Mouse (Mus musculus) kidney, embryonic 14.5 days (tissue): ENCODE results near the gene Mchr1. TPM values are rescaled to one million over a fixed set of nuclear protein-coding genes. Genes with fewer than 3 reads are reported as not detected.

Experiments
- ATAC-seq: fragments of 200-750 bp; cut with Nextera tagmentation; 2 replicates; pipeline ENCODE4 v1.8.0; 2017; ENCODE audit warnings: moderate number of reproducible peaks, mild to moderate bottlenecking, moderate TSS enrichment, moderate library complexity; ENCODE audit not compliant: low FRiP score, low TSS enrichment
- H3K27ac ChIP-seq: fragments of 300-500 bp; sonication (generic); 2 replicates; pipeline ENCODE4 v1.5.1; 2014; ENCODE audit warnings: low read depth, mild to moderate bottlenecking, low read length, moderate library complexity, mixed read lengths
- H3K27me3 ChIP-seq: fragments of 300-500 bp; sonication (generic); 2 replicates; pipeline ENCODE4 v1.6.1; 2014; ENCODE audit warnings: mild to moderate bottlenecking, low read length; ENCODE audit not compliant: control insufficient read depth, insufficient read depth
- H3K36me3 ChIP-seq: fragments of 300-500 bp; sonication (generic); 2 replicates; pipeline ENCODE4 v1.6.1; 2014; ENCODE audit warnings: low read length, mixed read lengths; ENCODE audit not compliant: control insufficient read depth, insufficient read depth
- H3K4me1 ChIP-seq: fragments of 300-500 bp; sonication (generic); 2 replicates; pipeline ENCODE4 v1.6.1; 2014; ENCODE audit warnings: low read length, mixed read lengths; ENCODE audit not compliant: control insufficient read depth, insufficient read depth
- H3K4me2 ChIP-seq: fragments of 300-500 bp; sonication (generic); replicated peaks from 2 replicates; pipeline ENCODE4 v1.6.1; 2014; ENCODE audit warnings: low read depth, mild to moderate bottlenecking, low read length
- H3K4me3 ChIP-seq: fragments of 300-500 bp; sonication (generic); 2 replicates; pipeline ENCODE4 v1.5.1; 2014; ENCODE audit warnings: mild to moderate bottlenecking, low read length
- H3K9ac ChIP-seq: fragments of 300-500 bp; sonication (generic); 2 replicates; pipeline ENCODE4 v1.6.1; 2014; ENCODE audit warnings: low read depth, mild to moderate bottlenecking, low read length, moderate library complexity
- H3K9me3 ChIP-seq: fragments of 300-500 bp; sonication (generic); 2 replicates; pipeline ENCODE4 v1.6.1; 2016; ENCODE audit warnings: low read length; ENCODE audit not compliant: control insufficient read depth
- WGBS: fragments of 180-500 bp; shearing (Covaris S2); extraction: QIAGEN DNeasy Blood & Tissue Kit; methylation state at CpG from one replicate; pipeline ENCODE4 v1.1.7; 2014; 5-methylcytosine and 5-hydroxymethylcytosine counted together
- polyA plus RNA-seq: library from polyadenylated mRNA; unstranded; fragments of >200 nt; fragmentation: Nextera tagmentation; extraction: Ambion mirVana; gene quantifications from 2 replicates; pipeline ENCODE4 v1.2.1, GENCODE M21; 2014

Gene Mchr1
- polyA plus RNA-seq, 1 experiment from 2014 or later = 1.0 TPM

DNA sequence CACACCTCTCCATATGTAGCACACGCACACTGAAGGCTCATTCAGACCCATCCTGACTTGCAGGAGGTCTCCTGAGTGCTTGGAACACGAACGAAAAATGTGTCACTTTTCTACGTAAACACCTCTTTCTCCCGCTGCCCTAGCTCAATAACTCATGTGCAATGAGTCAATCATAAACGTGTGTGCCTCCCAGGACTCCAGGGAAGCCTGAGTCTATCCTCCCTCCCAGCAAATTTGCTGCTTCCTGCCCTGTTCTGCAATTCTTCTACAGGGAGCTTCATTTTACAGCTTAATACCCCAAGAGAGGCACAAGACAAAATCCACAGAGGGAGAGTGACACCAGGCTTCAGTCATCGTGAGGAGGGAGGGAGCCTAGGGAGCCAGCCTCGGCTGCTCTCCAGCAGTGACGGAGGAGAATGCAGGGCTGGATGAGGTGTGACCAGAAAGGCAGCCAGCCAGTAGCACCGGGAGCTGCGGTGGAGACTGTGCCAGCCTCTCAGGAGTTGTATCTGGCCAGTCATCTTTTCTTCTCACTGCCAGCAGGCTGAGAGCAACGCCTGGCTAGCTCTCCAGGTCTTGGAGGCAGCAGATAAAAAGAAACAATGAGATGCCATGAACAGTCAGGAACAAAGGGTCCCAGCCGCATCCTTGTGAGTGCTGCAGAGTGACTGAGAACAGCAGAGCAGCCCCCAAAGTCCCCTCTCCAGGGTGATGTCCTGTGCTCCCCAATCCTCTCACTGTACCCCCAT lies 37.2 kb downstream of the Mchr1 start:
- H3K27me3 ChIP-seq = no peaks in the 10 kb centered on the region
- no peak overlapping the region for H3K4me2 ChIP-seq
- peak overlapping the region; percentile 61; the same call in 1 of the 2 replicates for H3K27ac ChIP-seq
- ATAC-seq = peak; percentile 60; the same call in 1 of the 2 replicates
- no peak overlapping the region for H3K4me3 ChIP-seq
- 11% methylated on average over 13 of the region's 13 CpGs for WGBS
- no peak overlapping the region for H3K9ac ChIP-seq
- no peaks in the 10 kb centered on the region for H3K36me3 ChIP-seq
- H3K9me3 ChIP-seq = 0 out of 2 replicates have a peak, but pooled peaks cover 2% of the 10 kb centered on the region
- H3K4me1 ChIP-seq = peaks cover 15% of the 10 kb centered on the region; the same call in 1 of the 2 replicates

DNA sequence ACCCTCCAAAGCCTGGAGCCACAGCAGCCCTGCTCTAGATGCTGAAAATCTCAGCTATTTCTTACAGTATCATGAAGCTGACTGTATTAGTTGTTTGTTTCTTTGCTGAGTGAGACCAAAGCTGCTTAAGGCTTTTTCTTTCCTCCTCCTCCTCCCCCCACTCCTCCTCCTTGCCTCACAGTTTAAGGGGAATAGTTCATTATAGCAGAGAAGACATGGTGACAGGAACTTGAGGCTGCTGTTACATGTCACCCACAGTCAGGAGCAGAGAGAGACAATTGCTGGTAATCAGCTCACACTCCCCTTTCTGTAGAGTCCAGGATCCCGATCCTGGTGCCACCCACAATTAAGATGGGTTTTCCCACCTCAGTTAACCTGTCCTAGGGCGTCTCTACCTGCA lies 38.1 kb downstream of the Mchr1 start:
- ATAC-seq = no peak
- Histone ChIP-seq H3K27me3 (no peaks in the 10 kb centered on the region), H3K4me1 (peaks cover 22% of the 10 kb centered on the region; the same call in 1 of the 2 replicates), H3K4me3 (no peak overlapping the region), H3K36me3 (no peaks in the 10 kb centered on the region), H3K9me3 (0 out of 2 replicates have a peak, but pooled peaks cover 2% of the 10 kb centered on the region), H3K4me2 (no peak overlapping the region), H3K9ac (no peak overlapping the region), H3K27ac (no peak overlapping the region)
- WGBS = 55% methylated on average over 2 of the region's 2 CpGs

DNA sequence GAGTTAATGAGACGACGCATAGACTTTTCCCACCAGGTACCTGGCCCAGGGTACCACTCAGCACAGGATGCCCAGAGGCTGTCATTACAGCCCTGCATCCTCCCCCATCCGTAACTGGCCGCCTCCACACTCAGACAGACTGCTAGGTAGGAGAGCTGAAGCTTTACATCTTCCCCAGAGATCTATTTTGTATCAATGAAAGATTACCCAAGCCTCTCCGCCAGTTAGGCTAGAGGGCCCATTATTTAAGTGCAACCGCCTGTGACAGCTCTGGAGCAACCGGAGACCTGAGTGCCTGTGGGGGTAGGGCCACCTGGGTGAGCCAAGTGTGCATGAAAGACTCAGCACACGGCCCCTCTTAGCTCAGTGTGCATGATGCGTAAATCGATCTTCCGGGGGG lies 42.6 kb downstream of the Mchr1 start:
- H3K4me2 ChIP-seq = no peak overlapping the region
- peak; percentile 94 for ATAC-seq
- peak overlapping the region; percentile 75 for H3K27ac ChIP-seq

DNA sequence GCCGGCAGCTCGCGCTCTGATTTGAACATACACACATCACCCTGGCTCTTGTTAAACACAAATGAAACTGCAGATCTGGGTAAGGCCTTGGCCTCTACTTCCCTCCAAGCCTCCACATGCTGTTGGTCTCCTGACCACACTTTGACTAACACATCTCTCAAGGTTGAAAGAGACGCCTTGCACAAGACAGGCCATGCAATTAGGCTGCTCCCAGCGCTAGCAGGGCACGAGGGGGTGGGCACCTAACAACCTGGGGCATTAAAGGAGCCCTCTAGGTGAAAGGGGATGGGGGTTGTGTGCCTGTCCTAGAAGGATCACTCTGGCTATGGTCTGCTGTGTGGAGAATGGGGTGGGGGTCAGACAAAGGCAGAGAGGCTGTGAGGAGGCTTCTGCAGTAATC lies 43.4 kb downstream of the Mchr1 start:
- no peak for ATAC-seq
- Histone ChIP-seq H3K27ac (peak overlapping the region; percentile 48; the same call in 1 of the 2 replicates), H3K27me3 (no peaks in the 10 kb centered on the region), H3K4me2 (no peak overlapping the region), H3K4me3 (no peak overlapping the region), H3K4me1 (peaks cover 20% of the 10 kb centered on the region), H3K9me3 (no peaks in the 10 kb centered on the region), H3K36me3 (no peaks in the 10 kb centered on the region), H3K9ac (no peak overlapping the region)
- 53% methylated on average over 6 of the region's 6 CpGs for WGBS

More for the DNA sequence above, 42.6 kb downstream of the Mchr1 start:
- Histone ChIP-seq H3K4me3 (no peak overlapping the region), H3K4me1 (peaks cover 20% of the 10 kb centered on the region), H3K9me3 (no peaks in the 10 kb centered on the region), H3K36me3 (no peaks in the 10 kb centered on the region), H3K27me3 (no peaks in the 10 kb centered on the region), H3K9ac (no peak overlapping the region)
- WGBS = 8% methylated on average over 11 of the region's 11 CpGs

DNA sequence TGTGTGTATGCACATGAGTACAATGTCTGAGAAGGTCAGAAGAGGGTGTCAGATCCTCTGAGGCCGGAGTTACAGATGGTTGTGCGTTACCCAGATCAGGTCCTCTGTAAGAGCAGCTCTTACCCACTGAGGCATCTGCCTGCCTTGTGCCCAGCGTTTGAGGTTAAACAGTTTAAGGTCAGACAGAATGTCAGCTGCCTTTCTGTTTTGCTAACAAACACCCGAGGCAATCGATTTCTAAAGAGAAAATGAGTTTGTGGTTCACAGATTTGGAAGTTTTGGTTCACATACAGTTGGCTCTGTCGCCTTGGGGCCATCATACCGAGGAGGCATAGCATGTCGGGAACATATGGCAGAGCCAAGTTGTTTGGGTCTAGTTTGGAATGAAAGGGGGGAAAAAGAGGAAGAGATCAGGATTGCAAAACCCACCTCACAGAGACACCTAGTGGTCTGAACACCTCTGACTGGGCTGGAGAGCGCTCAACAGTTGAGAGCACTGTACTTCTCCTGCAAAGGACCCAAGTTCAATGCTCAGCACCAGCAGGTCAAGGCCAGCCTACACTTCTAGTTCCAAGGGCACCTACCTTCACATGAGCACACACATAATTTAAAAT lies 48.9 kb downstream of the Mchr1 start:
- Histone ChIP-seq H3K4me3 (no peak overlapping the region), H3K4me1 (0 out of 2 replicates have a peak, but pooled peaks cover under 1% of the 10 kb centered on the region), H3K4me2 (no peak overlapping the region), H3K27ac (no peak overlapping the region), H3K27me3 (no peaks in the 10 kb centered on the region), H3K9ac (no peak overlapping the region), H3K9me3 (no peaks in the 10 kb centered on the region), H3K36me3 (no peaks in the 10 kb centered on the region)
- ATAC-seq = no peak
- WGBS = 74% methylated on average over 9 of the region's 9 CpGs

Other genes starting within 250 kb of the Mchr1 start
- gene Mrtfa, start 44.7 kb upstream of the Mchr1 start, polyA plus RNA-seq = 23.1 and 28.2 TPM in 2 replicates
- 117 and 127 TPM in 2 replicates for gene Slc25a17, start 125.3 kb downstream of the Mchr1 start, polyA plus RNA-seq
- 171 and 181 TPM in 2 replicates for gene St13, start 164.6 kb downstream of the Mchr1 start, polyA plus RNA-seq
- gene Xpnpep3, start 164.6 kb downstream of the Mchr1 start, polyA plus RNA-seq = 5.5 and 10.0 TPM in 2 replicates
- gene Dnajb7, start 172.8 kb downstream of the Mchr1 start, polyA plus RNA-seq = 1.3 and 1.5 TPM in 2 replicates
- 512 and 656 TPM in 2 replicates for gene Rbx1, start 230.8 kb downstream of the Mchr1 start, polyA plus RNA-seq